Mouse (Mus musculus) G1E-ER4 (cell line): Measurements from ENCODE around the gene Tet1. TPM values are rescaled to one million over a fixed set of nuclear protein-coding genes. Genes with fewer than 3 reads are reported as not detected.

ENCODE experiments used
- GATA1 ChIP-seq: IDR thresholded peaks from one replicate; pipeline ENCODE4 v1.8.0; 2012; ENCODE audit warnings: low read length, inconsistent platforms
- polyA plus RNA-seq: library from polyadenylated mRNA; stranded (reverse); fragments of >175 nt; gene quantifications from 2 replicates; pipeline ENCODE4 v1.2.3, GENCODE M21; 2012

Tet1 gene
- polyA plus RNA-seq, 1 experiment: not detected

DNA sequence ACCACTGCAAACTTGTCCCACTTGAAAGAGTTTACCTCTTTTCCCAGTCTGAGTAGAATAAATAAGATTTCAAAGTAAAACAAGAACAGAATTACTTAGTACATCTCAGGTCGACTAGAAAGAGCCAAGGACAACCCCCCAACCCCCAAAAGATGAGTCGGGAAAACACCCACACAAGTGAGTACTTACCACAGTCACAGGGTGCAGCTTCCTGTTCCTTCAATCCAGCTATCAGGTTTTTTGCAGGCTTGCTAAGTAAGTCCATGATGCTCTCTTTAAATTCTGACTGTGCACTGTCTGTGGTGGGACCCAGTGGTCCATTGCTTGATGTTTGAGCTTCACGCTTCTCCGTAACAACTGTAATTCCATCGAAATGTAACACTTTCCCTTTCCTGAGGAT, 70.8 kb downstream of the Tet1 start:
- TF ChIP-seq GATA1: no peak

DNA sequence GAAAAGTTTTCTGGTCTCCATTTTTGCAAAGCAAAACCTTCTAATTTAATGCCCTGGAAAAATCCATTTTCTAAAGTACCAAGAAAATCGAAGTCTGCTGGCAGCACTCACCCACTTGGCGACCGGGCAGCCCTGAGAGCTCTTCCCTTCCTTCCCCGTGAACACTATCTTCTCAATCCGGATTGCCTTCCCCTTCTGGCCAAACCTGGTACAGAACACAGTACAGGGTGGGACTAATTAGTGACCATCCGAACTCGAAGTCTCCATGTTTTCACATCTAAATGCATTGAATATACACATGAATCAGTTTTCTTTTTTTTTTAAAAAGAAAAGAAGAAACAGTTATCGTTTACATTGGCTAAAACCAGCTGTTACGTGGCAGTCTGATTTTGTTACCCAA, 76.0 kb downstream of the Tet1 start:
- no peak for TF ChIP-seq GATA1

DNA sequence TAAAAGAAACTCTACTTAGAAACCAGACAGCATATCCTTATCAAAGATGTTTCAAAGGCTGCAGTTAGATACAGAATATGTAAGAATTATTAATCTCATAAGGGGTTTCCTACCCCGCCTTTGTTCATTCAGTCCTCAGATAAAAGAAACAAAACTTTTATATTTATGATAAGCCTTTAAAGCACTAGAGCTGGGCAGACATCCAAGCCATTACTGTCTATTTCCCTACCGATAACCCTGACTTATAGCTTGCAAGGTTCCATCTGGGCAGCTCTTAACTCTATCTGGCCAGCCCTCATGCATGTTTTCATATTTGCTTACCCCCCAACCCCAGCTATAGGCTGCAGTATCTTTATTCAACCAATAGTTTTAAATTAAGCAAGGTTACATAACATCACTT, 77.2 kb downstream of the Tet1 start:
- TF ChIP-seq GATA1: no peak

DNA sequence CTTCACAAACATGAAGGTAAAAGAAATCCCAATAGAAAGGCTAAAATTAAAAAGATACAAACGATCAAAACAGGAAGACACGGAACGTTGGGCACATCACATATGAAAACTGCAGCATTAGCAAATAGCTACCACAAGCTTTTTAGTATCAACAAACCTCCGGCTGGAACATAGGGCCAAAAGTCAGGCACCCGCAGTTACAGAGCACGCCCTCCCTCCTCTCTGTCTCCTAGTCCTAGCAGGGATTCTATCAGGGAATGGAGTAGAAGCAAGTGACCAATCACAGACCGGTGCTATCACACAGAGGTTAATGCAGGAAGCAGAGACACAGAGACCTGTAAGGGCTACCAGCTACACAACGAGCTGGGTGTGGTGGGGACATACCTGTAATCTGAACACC, 84.3 kb downstream of the Tet1 start:
- no peak for TF ChIP-seq GATA1

DNA sequence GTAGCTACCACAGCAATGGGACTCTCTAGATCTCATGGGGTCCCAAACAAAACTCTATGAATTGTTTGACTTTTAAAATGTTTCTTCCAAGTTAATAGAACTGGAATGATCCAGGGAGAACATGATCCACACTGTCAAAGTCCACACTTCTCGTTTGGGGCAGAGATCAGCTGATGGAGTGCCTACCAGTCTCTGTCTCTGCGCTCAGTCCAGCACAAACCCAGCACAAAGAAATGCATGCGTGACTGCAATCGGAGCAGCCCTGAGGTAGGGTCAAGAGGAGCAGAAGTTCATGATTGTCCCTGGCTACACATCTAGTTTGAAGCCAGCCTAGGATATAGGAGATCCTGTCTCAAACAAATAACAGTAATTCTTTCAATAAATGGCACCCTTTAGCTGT, 85.4 kb downstream of the Tet1 start:
- TF ChIP-seq GATA1: no peak

DNA sequence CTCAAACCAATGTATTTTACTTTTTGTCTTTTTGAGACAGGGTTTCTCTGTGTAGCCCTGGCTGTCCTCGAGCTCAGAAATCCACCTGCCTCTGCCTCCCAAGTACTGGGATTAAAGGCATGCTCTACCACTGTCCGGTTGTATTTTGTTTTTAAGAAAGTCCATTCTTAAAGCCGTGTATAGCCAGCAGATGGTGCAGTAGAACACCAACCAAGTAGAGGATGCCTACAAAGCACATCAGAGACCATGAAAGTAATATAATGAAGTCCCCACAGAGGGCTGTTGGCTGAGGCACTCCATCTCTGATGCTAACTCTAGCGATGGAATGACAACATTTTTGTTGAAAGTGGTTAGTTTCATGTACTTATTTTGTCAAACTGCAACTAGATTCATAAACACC, 98.8 kb downstream of the Tet1 start:
- TF ChIP-seq GATA1: no peak

DNA sequence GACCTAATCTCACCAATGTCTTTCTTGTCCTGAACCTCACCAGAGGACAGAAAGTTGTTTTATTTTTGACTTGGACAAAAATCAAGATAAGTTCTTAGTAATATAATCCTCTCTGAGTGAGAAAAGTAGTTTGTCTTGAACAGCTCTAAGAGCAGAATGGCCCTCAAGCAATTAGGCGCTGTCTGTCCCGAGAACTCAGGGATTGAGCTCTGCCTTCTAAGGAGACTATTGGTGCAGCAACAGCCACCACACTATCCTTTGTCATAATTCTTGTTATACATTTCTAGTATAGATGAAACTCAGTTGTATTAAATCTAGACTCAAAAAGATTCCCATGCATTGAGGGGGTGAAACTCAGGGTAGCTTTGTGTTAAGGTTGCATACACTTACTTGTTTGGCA, 100.0 kb downstream of the Tet1 start:
- TF ChIP-seq GATA1: no peak

DNA sequence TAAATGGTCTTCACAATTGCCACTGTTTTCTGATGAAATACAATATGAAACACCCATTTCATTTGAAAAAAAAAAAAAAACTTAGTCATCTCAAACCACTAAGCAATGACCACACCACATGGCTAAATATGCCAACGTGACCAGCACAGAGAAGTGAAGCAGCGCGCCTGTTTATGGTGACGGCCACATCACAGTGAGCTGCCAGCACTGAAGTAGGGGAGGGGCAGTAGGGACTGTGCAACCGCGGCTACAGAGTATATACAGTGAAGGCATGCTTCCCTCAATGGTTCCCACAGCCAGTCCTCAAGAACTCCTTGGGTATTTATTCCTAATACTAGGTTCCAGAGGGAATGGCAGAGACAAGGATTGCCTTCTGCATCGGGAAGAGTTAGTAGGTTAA, 100.5 kb downstream of the Tet1 start:
- no peak for TF ChIP-seq GATA1

DNA sequence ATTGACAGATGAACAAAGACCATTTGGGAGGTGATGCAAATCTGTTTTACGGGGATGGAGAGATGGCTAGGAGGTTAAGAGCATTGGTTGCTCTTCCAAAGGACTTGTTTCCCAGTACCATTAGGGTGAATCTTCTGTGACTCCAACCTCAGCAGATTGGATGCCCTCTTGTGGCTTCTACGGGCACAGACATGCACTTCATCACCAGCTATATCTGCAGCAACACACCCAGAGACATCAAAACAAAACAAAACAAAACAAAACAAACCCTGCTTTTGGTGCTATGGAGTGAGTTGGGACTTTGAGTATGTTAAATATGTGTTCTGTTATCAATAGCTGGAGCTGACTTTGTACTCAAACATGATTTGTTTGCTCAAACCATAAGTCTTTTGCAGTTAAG, 104.7 kb downstream of the Tet1 start:
- TF ChIP-seq GATA1: no peak

DNA sequence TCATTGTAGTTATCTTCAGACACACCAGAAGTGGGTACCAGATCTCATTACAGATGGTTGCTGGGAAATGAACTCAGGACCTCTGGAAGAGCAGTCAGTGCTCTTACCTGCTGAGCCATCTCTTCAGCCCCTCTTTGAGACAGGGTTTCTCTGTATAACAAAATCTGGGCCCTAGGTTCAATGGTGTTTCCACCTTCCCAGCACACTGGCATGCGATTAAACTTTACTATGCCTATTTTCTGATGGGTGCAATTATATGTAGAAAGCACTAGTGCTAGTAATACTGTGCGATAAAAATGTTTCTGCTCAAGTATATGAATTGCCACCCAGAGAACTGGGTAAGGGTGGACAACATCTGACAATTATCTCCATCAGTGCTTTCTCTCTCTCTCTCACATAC, 105.5 kb downstream of the Tet1 start:
- TF ChIP-seq GATA1: no peak

DNA sequence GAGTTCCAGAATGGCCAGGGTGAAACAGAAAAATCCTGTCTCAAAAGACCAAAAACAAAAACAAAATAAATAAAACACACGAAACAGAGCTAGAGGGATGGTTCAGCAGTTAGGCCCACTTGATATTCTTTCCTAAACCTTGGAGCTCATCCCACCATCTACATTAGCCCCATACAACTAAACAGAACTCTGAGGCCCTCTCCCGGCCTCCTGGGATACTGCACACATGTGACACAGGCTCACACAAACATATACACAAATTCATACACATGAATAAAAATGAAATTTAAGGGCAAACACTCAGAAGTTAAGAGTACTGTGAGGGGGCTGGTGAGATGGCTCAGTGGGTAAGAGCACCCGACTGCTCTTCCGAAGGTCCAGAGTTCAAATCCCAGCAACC, 114.6 kb downstream of the Tet1 start:
- TF ChIP-seq GATA1: no peak

DNA sequence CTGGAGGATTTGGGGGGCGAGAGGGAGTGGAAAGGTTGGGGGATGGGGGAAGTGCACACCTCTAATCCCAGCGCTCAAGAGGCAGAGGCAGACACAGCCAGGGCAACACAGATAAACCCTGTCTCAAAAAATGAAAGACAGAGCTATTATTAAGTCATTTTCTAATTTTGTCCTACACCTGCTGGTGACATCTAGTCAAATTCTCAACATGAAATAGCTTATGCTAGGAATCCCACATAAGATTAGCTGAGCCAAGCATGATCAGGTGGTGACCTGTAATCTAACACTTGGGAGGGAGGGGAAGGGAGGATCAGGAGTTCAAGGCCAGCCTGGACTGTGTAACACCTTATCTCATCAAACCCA, 115.7 kb downstream of the Tet1 start:
- no peak for TF ChIP-seq GATA1

DNA sequence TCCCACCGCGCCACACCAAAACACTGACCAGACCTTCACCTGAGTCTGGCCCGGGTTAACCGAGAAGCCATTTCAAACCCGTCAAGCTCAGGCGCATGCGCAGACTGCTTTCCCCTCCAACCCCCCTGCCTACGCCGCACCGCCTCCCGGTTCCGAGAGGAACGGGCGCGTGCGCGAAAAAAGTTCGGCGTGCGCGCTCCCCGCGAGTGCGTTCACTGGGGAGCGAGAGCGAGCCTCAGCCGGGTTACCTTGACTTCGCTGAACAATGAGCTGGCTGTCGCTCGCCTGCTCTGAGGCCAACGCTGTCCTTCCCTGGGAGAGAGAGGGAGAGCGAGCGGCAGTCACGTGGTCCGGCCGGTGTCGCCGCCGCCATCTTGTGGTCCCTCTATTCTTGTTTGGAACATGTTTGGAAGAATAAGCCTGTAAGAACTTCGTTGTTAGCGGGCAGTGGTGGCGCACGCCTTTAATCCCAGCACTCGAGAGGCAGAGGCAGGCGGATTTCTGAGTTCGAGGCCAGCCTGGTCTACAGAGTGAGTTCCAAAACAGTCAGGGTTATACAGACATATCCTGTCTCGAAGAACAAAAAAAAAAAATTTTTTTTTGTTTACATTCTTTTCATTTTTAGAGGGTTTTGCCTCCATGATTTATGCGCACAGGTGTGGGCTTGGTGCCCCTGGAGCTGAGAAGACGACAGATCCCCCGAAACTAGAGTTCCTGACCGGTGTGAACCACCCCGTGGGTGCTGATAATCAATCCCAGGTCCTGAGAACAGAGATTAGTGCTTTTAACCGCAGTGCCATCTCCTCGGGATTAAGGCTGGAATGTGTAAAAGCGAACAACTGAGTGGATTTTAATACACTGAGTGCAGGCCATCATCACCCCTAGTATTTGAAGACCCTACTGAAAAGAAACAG, 116.4 kb downstream of the Tet1 start, which contains the start of gene Ccar1:
Gene Ccar1 (minus strand): TSS at position 110 of the 914 bp plus-strand sequence.
- no peak for TF ChIP-seq GATA1

DNA sequence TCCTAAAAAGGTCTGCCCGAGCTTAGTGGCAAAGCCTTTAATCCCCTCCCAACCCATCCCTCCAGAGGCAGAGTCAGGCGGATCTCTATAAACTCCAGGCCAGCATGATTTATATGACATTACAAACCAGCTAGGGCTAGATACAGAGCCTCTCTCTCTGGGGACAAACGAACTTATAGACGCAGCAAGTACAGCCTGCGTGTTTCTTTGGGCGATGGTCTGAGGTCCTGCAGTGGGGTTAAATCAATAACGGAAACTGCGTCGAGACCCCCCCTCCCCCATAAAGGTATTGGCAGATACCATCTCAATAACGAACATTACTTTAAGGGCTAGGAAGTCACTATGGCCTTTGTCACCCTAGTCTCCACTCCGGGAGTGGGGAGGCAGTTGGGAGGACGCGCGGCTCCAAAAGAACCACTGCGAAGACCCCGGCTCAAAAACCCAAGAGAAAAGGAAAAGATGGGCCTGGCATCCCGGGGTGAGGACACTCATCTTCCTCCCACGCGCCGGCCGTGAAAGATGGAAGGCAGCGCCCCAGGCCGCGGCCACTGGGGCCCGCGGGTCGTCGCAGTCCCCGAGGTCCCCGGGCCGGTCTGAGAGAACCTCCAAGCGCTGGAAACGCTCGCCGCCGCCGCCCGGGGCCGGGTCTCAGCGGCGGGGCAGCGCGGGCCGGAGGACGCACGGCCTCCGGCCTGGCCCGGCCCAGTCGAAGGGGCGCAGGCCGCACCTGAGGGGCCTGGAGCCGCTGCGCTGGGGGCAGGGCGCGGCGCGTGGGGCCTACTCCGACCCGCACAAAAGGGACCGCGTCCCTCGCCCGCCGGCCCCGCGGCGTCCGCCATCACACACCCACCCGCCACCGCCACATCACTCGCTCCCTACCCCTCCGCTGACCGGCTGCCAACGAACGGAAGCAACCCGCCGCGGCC, 117.3 kb downstream of the Tet1 start:
- no peak for TF ChIP-seq GATA1

Other genes starting within 250 kb of the Tet1 start
- not detected in 2 replicates for gene Stox1, start 182.9 kb downstream of the Tet1 start, polyA plus RNA-seq
- gene Ccar1, start 116.7 kb downstream of the Tet1 start, polyA plus RNA-seq: 6.3 and 9.3 TPM in 2 replicates
- gene Slc25a16, start 11.6 kb upstream of the Tet1 start, polyA plus RNA-seq: 7.8 and 14.5 TPM in 2 replicates
- 8.3 and 9.7 TPM in 2 replicates for gene Dna2, start 38.0 kb upstream of the Tet1 start, polyA plus RNA-seq
- 0.62 and 0.78 TPM in 2 replicates for gene Rufy2, start 71.2 kb upstream of the Tet1 start, polyA plus RNA-seq
- 4.5 and 5.2 TPM in 2 replicates for gene Hnrnph3, start 115.2 kb upstream of the Tet1 start, polyA plus RNA-seq
- gene Pbld2, start 115.3 kb upstream of the Tet1 start, polyA plus RNA-seq: not detected in 2 replicates
- gene Pbld1, start 151.2 kb upstream of the Tet1 start, polyA plus RNA-seq: not detected in 2 replicates
- not detected in 2 replicates for gene Atoh7, start 190.7 kb upstream of the Tet1 start, polyA plus RNA-seq